Mouse (Mus musculus) heart, embryonic 14.5 days (tissue): ENCODE measurements around the gene Lefty2. TPM values are rescaled to one million over a fixed set of nuclear protein-coding genes. Genes with fewer than 3 reads are reported as not detected.

Experiments used
- ATAC-seq: fragments of 200-750 bp; cut with Nextera tagmentation; 2 replicates; pipeline ENCODE4 v1.8.0; 2017; ENCODE audit warnings: low read depth, moderate TSS enrichment; ENCODE audit not compliant: insufficient number of reproducible peaks, insufficient read depth, low FRiP score
- H3K27ac ChIP-seq, 2 experiments: fragments of 200-500 bp in 1 of 2; fragments of 300-500 bp in 1 of 2; sonication (generic) in 1 of 2; replicated peaks in 1 of 2; 2 replicates each; pipeline ENCODE4 v1.5.1; 2012 to 2014; ENCODE audit warnings: low read depth in 2 of 2, low read length in 2 of 2, control low read depth in 1 of 2, mild to moderate bottlenecking in 1 of 2, mixed read lengths in 1 of 2; ENCODE audit not compliant: control insufficient read depth in 1 of 2, insufficient read depth in 1 of 2
- H3K27me3 ChIP-seq: fragments of 300-500 bp; sonication (generic); 2 replicates; pipeline ENCODE4 v1.6.1; 2014; ENCODE audit warnings: mild to moderate bottlenecking, low read length, control low read depth; ENCODE audit not compliant: control insufficient read depth, insufficient read depth
- H3K36me3 ChIP-seq: fragments of 300-500 bp; sonication (generic); 2 replicates; pipeline ENCODE4 v1.6.1; 2014; ENCODE audit warnings: mild to moderate bottlenecking, control low read depth, low read length, mixed read lengths; ENCODE audit not compliant: control insufficient read depth, insufficient read depth
- H3K4me1 ChIP-seq, 2 experiments: fragments of 200-500 bp in 1 of 2; fragments of 300-500 bp in 1 of 2; sonication (generic) in 1 of 2; 2 replicates each; pipeline ENCODE4 v1.6.1; 2012 to 2014; ENCODE audit warnings: low read length in 2 of 2, control low read depth in 1 of 2, mixed read lengths in 1 of 2; ENCODE audit not compliant: control insufficient read depth in 2 of 2, insufficient read depth in 2 of 2
- H3K4me2 ChIP-seq: fragments of 300-500 bp; sonication (generic); 2 replicates; pipeline ENCODE4 v1.6.1; 2014; ENCODE audit warnings: mild to moderate bottlenecking, low read length
- H3K4me3 ChIP-seq, 2 experiments: fragments of 200-500 bp in 1 of 2; fragments of 300-500 bp in 1 of 2; sonication (generic) in 1 of 2; 2 replicates each; pipeline ENCODE4 v1.5.1; 2012 to 2014; ENCODE audit warnings: low read length in 2 of 2, mild to moderate bottlenecking in 2 of 2, control low read depth in 1 of 2, low read depth in 1 of 2, moderate library complexity in 1 of 2; ENCODE audit not compliant: control insufficient read depth in 1 of 2, insufficient read depth in 1 of 2
- H3K9ac ChIP-seq: fragments of 300-500 bp; sonication (generic); 2 replicates; pipeline ENCODE4 v1.6.1; 2014; ENCODE audit warnings: mild to moderate bottlenecking, low read length
- H3K9me3 ChIP-seq: fragments of 300-500 bp; sonication (generic); 2 replicates; pipeline ENCODE4 v1.6.1; 2016; ENCODE audit warnings: low read length, control low read depth; ENCODE audit not compliant: control insufficient read depth
- WGBS: fragments of 180-500 bp; shearing (Covaris S2); extraction: QIAGEN DNeasy Blood & Tissue Kit; methylation state at CpG from one replicate; pipeline ENCODE4 v1.1.7; 2014; 5-methylcytosine and 5-hydroxymethylcytosine counted together
- polyA plus RNA-seq: library from polyadenylated mRNA; unstranded; fragments of >200 nt; fragmentation: Nextera tagmentation; extraction: Ambion mirVana; gene quantifications from 2 replicates; pipeline ENCODE4 v1.2.1, GENCODE M21; 2014

Gene Lefty2
- polyA plus RNA-seq, 1 experiment from 2014 or later = not detected

GRCm38 (mm10) chr1:180906461-180907147 is 13.7 kb downstream of the Lefty2 start:
- Histone ChIP-seq H3K9me3 (no peaks in the 10 kb centered on the region), H3K9ac (no peak overlapping the region), H3K27me3 (no peaks in the 10 kb centered on the region), H3K4me2 (no peak overlapping the region), H3K36me3 (peaks cover 28% of the 10 kb centered on the region), H3K4me1 (peaks cover 8 to 15% of the 10 kb centered on the region in 2 experiments), H3K4me3 (no peak overlapping the region), H3K27ac (no peak overlapping the region)
- no peak for ATAC-seq
- 90% methylated on average over 24 of the region's 24 CpGs for WGBS

- no peak overlapping the region for H3K9ac ChIP-seq
- H3K27me3 ChIP-seq = no peaks in the 10 kb centered on the region
- no peak for ATAC-seq
- H3K4me1 ChIP-seq = peaks cover 6 to 8% of the 10 kb centered on the region in 2 experiments; a peak in 3 of 4 replicates
- H3K4me2 ChIP-seq = peak overlapping the region; percentile 50
- WGBS = 40% methylated on average over 8 of the region's 8 CpGs
- peaks cover 26% of the 10 kb centered on the region for H3K36me3 ChIP-seq
- H3K9me3 ChIP-seq = no peaks in the 10 kb centered on the region
- no peak overlapping the region for H3K27ac ChIP-seq
- no peak overlapping the region for H3K4me3 ChIP-seq
These were observed 18.2 kb downstream of the Lefty2 start for GRCm38 (mm10) chr1:180911138-180911537.

- peaks cover 6 to 8% of the 10 kb centered on the region in 2 experiments; a peak in 3 of 4 replicates for H3K4me1 ChIP-seq
- no peak overlapping the region for H3K27ac ChIP-seq
- H3K36me3 ChIP-seq = peaks cover 19% of the 10 kb centered on the region
- no peak overlapping the region for H3K9ac ChIP-seq
- H3K4me3 ChIP-seq = no peak overlapping the region
- H3K27me3 ChIP-seq = no peaks in the 10 kb centered on the region
- WGBS = 45% methylated on average over 20 of the region's 20 CpGs
- H3K4me2 ChIP-seq = peak overlapping the region; percentile 50
- H3K9me3 ChIP-seq = no peaks in the 10 kb centered on the region
- ATAC-seq = no peak
These were observed 18.9 kb downstream of the Lefty2 start for GRCm38 (mm10) chr1:180911653-180912287.

- no peak overlapping the region for H3K4me2 ChIP-seq
- H3K36me3 ChIP-seq = peaks cover 9% of the 10 kb centered on the region
- no peak overlapping the region for H3K27ac ChIP-seq
- H3K4me3 ChIP-seq = no peak overlapping the region
- no peaks in the 10 kb centered on the region for H3K9me3 ChIP-seq
- ATAC-seq = no peak
- 88% methylated on average over 5 of the region's 5 CpGs for WGBS
- no peak overlapping the region for H3K9ac ChIP-seq
- H3K4me1 ChIP-seq = peaks cover 6 to 8% of the 10 kb centered on the region in 2 experiments; a peak in 3 of 4 replicates
- no peaks in the 10 kb centered on the region for H3K27me3 ChIP-seq
These were observed 19.9 kb downstream of the Lefty2 start for GRCm38 (mm10) chr1:180912792-180913191.

- Histone ChIP-seq H3K27ac (peak overlapping the region; percentile 28 to 35; a peak in 1 of 4 replicates), H3K4me1 (peaks cover 6 to 8% of the 10 kb centered on the region in 2 experiments; a peak in 3 of 4 replicates), H3K4me3 (no peak overlapping the region), H3K27me3 (no peaks in the 10 kb centered on the region), H3K36me3 (no peaks in the 10 kb centered on the region), H3K9me3 (no peaks in the 10 kb centered on the region), H3K4me2 (no peak overlapping the region), H3K9ac (no peak overlapping the region)
- WGBS = 42% methylated on average over 4 of the region's 4 CpGs
- no peak for ATAC-seq
These were observed 20.9 kb downstream of the Lefty2 start for GRCm38 (mm10) chr1:180913797-180914196.

GRCm38 (mm10) chr1:180916425-180916824 is 23.5 kb downstream of the Lefty2 start:
- no peak for ATAC-seq
- no peaks in the 10 kb centered on the region for H3K27me3 ChIP-seq
- no peak overlapping the region for H3K4me2 ChIP-seq
- peaks cover 8 to 10% of the 10 kb centered on the region in 2 experiments; a peak in 3 of 4 replicates for H3K4me1 ChIP-seq
- no peaks in the 10 kb centered on the region for H3K9me3 ChIP-seq
- no peak overlapping the region for H3K4me3 ChIP-seq
- WGBS = 88% methylated on average over 11 of the region's 11 CpGs
- no peaks in the 10 kb centered on the region for H3K36me3 ChIP-seq
- no peak overlapping the region for H3K27ac ChIP-seq
- no peak overlapping the region for H3K9ac ChIP-seq

GRCm38 (mm10) chr1:180917053-180917452 is 24.1 kb downstream of the Lefty2 start:
- no peak overlapping the region for H3K4me3 ChIP-seq
- no peak for ATAC-seq

More at GRCm38 (mm10) chr1:180917053-180917452, 24.1 kb downstream of the Lefty2 start:
- H3K4me1 ChIP-seq = peaks cover 8 to 11% of the 10 kb centered on the region in 2 experiments; a peak in 3 of 4 replicates
- WGBS = 50% methylated on average over 1 of the region's 1 CpGs
- H3K27ac ChIP-seq = no peak overlapping the region
- no peak overlapping the region for H3K9ac ChIP-seq
- no peak overlapping the region for H3K4me2 ChIP-seq
- H3K27me3 ChIP-seq = no peaks in the 10 kb centered on the region
- no peaks in the 10 kb centered on the region for H3K9me3 ChIP-seq
- no peaks in the 10 kb centered on the region for H3K36me3 ChIP-seq
